In genomic region chr19:60811098-60812035, GRCm38 (mm10) we compare ENCODE assay signal across 7 mouse cellular contexts. TPM values are rescaled to one million over a fixed set of nuclear protein-coding genes. Genes with fewer than 3 reads are reported as not detected.
DNase-seq lines count a peak whose midpoint lies in the region; ATAC-seq lines count a peak whose summit lies in the region.

Fam45a (plus strand) TSS chr19:60811585.

- no peaks in the 10 kb centered on the region for H3K4me1 ChIP-seq in embryonic facial prominence, embryonic 11.5 days (ENCODE audit: control insufficient read depth, insufficient read depth, low read length)
- peaks cover 15% of the 10 kb centered on the region for H3K4me1 ChIP-seq in limb, embryonic 10.5 days
- H3K4me1 ChIP-seq in midbrain, embryonic 13.5 days (replicated peaks): peaks cover 12% of the 10 kb centered on the region

- peak; percentile 96 for DNase-seq in adrenal gland, postnatal 14 days
- peak; percentile 94 for DNase-seq in embryonic facial prominence, embryonic 11.5 days (ENCODE audit: low spot score)
- DNase-seq in kidney, adult 11 months: peak; percentile 90
- DNase-seq in limb, embryonic 10.5 days (ENCODE audit: low spot score): peak; percentile 92
- peak; percentile 89 for DNase-seq in spleen, adult 12 weeks (ENCODE audit: low spot score)

- H3K27me3 ChIP-seq in embryonic facial prominence, embryonic 11.5 days (ENCODE audit: control insufficient read depth, insufficient read depth, low read length): no peaks in the 10 kb centered on the region
- H3K27me3 ChIP-seq in limb, embryonic 10.5 days (ENCODE audit: low read depth, poor library complexity, severe bottlenecking): no peaks in the 10 kb centered on the region
- H3K27me3 ChIP-seq in midbrain, embryonic 13.5 days: no peaks in the 10 kb centered on the region

- WGBS in embryonic facial prominence, embryonic 11.5 days: 2% methylated on average over 44 of the region's 45 CpGs
- 3% methylated on average over 45 of the region's 45 CpGs for WGBS in limb, embryonic 10.5 days
- WGBS in midbrain, embryonic 13.5 days: 2% methylated on average over 45 of the region's 45 CpGs

- no peaks in the 10 kb centered on the region for H3K9me3 ChIP-seq in embryonic facial prominence, embryonic 11.5 days (replicated peaks; ENCODE audit: control insufficient read depth, low read length)
- no peaks in the 10 kb centered on the region for H3K9me3 ChIP-seq in limb, embryonic 10.5 days (replicated peaks)
- no peaks in the 10 kb centered on the region for H3K9me3 ChIP-seq in midbrain, embryonic 13.5 days

- H3K4me2 ChIP-seq in embryonic facial prominence, embryonic 11.5 days (ENCODE audit: low read depth, low read length): peak within 1 kb of the TSS; percentile 66
- peak within 1 kb of the TSS; percentile 65 for H3K4me2 ChIP-seq in midbrain, embryonic 13.5 days (replicated peaks)

- H3K4me3 ChIP-seq in embryonic facial prominence, embryonic 11.5 days (ENCODE audit: low read depth, low read length): peak within 1 kb of the TSS; percentile 52
- H3K4me3 ChIP-seq in limb, embryonic 10.5 days: peak within 1 kb of the TSS; percentile 84
- H3K4me3 ChIP-seq in midbrain, embryonic 13.5 days (replicated peaks): peak within 1 kb of the TSS; percentile 70

- H3K9ac ChIP-seq in embryonic facial prominence, embryonic 11.5 days (replicated peaks; ENCODE audit: low read length): peak within 1 kb of the TSS; percentile 66
- H3K9ac ChIP-seq in midbrain, embryonic 13.5 days (replicated peaks): peak within 1 kb of the TSS; percentile 79

- peak; percentile 100 for ATAC-seq in embryonic facial prominence, embryonic 11.5 days (replicated peaks; ENCODE audit: insufficient number of reproducible peaks, low FRiP score, low TSS enrichment, low read depth)
- ATAC-seq in granulocyte monocyte progenitor cell, adult 5-6 weeks (replicated peaks; ENCODE audit: poor library complexity, severe bottlenecking): peak; percentile 100
- ATAC-seq in midbrain, embryonic 13.5 days: peak; percentile 100

- H3K27ac ChIP-seq in embryonic facial prominence, embryonic 11.5 days (replicated peaks; ENCODE audit: low read depth, low read length): no peak within 1 kb of the TSS
- H3K27ac ChIP-seq in limb, embryonic 10.5 days: peak within 1 kb of the TSS; percentile 92
- H3K27ac ChIP-seq in midbrain, embryonic 13.5 days: peak within 1 kb of the TSS; percentile 56

- no peaks in the 10 kb centered on the region for H3K36me3 ChIP-seq in embryonic facial prominence, embryonic 11.5 days (replicated peaks; ENCODE audit: control insufficient read depth, insufficient read depth, low read depth, low read length)
- peaks cover 19% of the 10 kb centered on the region for H3K36me3 ChIP-seq in limb, embryonic 10.5 days
- H3K36me3 ChIP-seq in midbrain, embryonic 13.5 days: peaks cover 13% of the 10 kb centered on the region

RNA-seq across cellular contexts. Expression of gene Fam45a, which starts in this region (rescaled TPM):
- 26.3 and 31.9 TPM in 2 replicates for total RNA-seq in adrenal gland, postnatal 14 days (2021)
- 35.8 and 38.0 TPM in 2 replicates for polyA plus RNA-seq in embryonic facial prominence, embryonic 11.5 days (2014; fragmentation: Nextera tagmentation; extraction: Ambion mirVana)
- total RNA-seq in granulocyte monocyte progenitor cell, adult 5-6 weeks (2014; fragmentation: Nextera tagmentation): 27.0 and 54.3 TPM in 2 replicates
- total RNA-seq in granulocyte monocyte progenitor cell, adult 5-6 weeks (2017): 19.8 and 19.9 TPM in 2 replicates
- 22.0 and 25.8 TPM in 2 replicates for polyA plus RNA-seq in limb, embryonic 10.5 days (2016; fragmentation: Nextera tagmentation; extraction: Ambion mirVana)
- 39.5 and 40.4 TPM in 2 replicates for polyA plus RNA-seq in midbrain, embryonic 13.5 days (2015; fragmentation: Nextera tagmentation; extraction: Ambion mirVana)
